Mouse (Mus musculus): ENCODE data around the gene Cdk17. TPM values are rescaled to one million over a fixed set of nuclear protein-coding genes. Genes with fewer than 3 reads are reported as not detected.

Gene Cdk17
- polyA plus RNA-seq, 1 experiment from 2014 or later = 14.2 TPM

DNA sequence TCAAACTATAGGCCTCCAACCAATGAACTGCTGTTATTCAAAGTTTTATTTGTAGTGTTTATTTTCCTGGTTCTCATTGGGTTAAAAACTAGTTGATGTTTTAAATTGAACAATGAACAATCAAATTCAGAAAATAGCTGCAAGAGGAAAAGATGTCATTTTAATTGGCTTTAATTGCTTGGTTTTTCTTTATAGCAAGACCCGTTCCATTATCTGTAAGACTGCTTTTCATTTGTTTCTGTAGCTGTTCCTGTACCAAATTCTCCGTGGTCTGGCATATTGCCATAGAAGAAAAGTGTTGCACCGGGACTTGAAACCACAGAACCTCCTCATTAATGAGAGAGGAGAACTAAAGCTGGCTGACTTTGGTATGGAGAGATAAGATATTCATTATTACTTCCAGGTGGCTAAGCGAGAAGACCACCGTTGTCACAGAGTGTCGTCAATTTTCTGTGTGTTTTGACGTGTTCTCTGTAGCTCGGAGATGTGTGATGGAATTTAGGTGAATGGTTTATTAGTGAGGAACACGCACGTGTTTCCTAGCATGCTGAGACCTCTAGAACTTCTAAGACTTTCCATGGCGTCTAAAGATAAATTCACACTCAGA lies 67.8 kb downstream of the Cdk17 start:
- ATAC-seq (ENCODE audit: insufficient read depth, low FRiP score) = no peak
- Histone ChIP-seq H3K27ac (ENCODE audit: low read length) (no peak overlapping the region), H3K9ac (ENCODE audit: low read length) (no peak overlapping the region), H3K4me3 (replicated peaks; ENCODE audit: low read length) (no peak overlapping the region), H3K27me3 (ENCODE audit: control insufficient read depth, insufficient read depth, low read length) (no peaks in the 10 kb centered on the region), H3K36me3 (ENCODE audit: control insufficient read depth, insufficient read depth, low read length) (peaks cover 7% of the 10 kb centered on the region; the same call in 1 of the 2 replicates), H3K4me2 (ENCODE audit: low read depth, low read length) (no peak overlapping the region), H3K9me3 (replicated peaks; ENCODE audit: control insufficient read depth, low read length) (no peaks in the 10 kb centered on the region), H3K4me1 (ENCODE audit: control insufficient read depth, insufficient read depth, low read length) (no peaks in the 10 kb centered on the region)
- WGBS = 72% methylated on average over 11 of the region's 11 CpGs

DNA sequence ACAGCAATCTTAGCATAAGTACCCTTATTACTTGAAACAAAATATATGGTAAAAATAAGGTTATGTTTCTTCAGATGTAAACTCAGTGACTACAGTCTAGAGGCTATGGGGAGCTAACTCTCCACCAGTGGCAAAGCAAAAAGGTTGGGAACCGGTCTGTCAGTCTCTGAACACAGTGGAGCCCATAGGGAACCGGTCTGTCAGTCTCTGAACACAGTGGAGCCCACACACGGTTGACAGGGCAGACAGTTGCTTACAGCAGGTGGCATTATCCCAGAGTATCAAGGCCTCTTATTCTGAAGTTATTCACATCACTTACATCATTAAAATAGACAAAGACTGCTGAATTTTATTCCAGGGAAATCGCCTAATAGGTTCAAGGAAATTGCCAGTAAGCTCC lies 70.8 kb downstream of the Cdk17 start:
- Histone ChIP-seq H3K9me3 (replicated peaks; ENCODE audit: control insufficient read depth, low read length) (no peaks in the 10 kb centered on the region), H3K27me3 (ENCODE audit: control insufficient read depth, insufficient read depth, low read length) (no peaks in the 10 kb centered on the region), H3K4me3 (replicated peaks; ENCODE audit: low read length) (no peak overlapping the region), H3K36me3 (ENCODE audit: control insufficient read depth, insufficient read depth, low read length) (peaks cover 4% of the 10 kb centered on the region; the same call in 1 of the 2 replicates), H3K9ac (ENCODE audit: low read length) (no peak overlapping the region), H3K4me1 (ENCODE audit: control insufficient read depth, insufficient read depth, low read length) (no peaks in the 10 kb centered on the region), H3K4me2 (ENCODE audit: low read depth, low read length) (no peak overlapping the region), H3K27ac (ENCODE audit: low read length) (no peak overlapping the region)
- ATAC-seq (ENCODE audit: insufficient read depth, low FRiP score) = no peak
- WGBS = 80% methylated on average over 4 of the region's 4 CpGs

- H3K27ac ChIP-seq (ENCODE audit: low read length) = no peak overlapping the region
- WGBS = 79% methylated on average over 5 of the region's 5 CpGs
- H3K27me3 ChIP-seq (ENCODE audit: control insufficient read depth, insufficient read depth, low read length) = no peaks in the 10 kb centered on the region
- H3K4me3 ChIP-seq (replicated peaks; ENCODE audit: low read length) = no peak overlapping the region
- no peak overlapping the region for H3K4me2 ChIP-seq (ENCODE audit: low read depth, low read length)
- ATAC-seq (ENCODE audit: insufficient read depth, low FRiP score) = no peak
- H3K9ac ChIP-seq (ENCODE audit: low read length) = no peak overlapping the region
- no peaks in the 10 kb centered on the region for H3K9me3 ChIP-seq (replicated peaks; ENCODE audit: control insufficient read depth, low read length)
- no peaks in the 10 kb centered on the region for H3K4me1 ChIP-seq (ENCODE audit: control insufficient read depth, insufficient read depth, low read length)
- peaks cover 4% of the 10 kb centered on the region; the same call in 1 of the 2 replicates for H3K36me3 ChIP-seq (ENCODE audit: control insufficient read depth, insufficient read depth, low read length)
Observed at GRCm38 (mm10) chr10:93231893-93232292, 71.2 kb downstream of the Cdk17 start.

DNA sequence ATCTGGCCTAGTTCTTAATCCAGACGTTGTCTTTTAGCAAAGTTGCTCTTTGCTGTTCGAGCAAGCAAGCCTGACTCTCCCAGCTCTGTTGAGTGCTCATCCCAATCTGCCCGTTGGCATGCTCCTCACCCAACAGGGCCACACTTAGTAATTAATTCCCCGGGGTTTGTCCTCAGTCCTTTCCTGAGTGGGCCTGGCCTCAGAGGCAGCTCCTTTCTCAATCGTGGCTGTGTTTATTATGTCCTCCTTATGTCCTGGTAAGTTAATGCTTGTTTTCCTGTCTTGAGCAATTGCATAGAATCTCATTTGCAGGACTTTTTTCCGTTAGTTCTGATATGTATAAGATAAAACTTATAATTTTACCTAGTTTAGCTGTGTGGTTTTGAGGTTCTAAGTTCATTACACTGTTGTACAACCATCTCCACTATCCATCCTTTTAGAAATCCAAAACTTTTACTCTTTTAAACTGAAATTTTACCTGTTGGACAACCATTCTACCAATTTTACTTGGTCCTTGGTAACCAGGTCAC lies 73.1 kb downstream of the Cdk17 start:
- H3K4me2 ChIP-seq (ENCODE audit: low read depth, low read length) = no peak overlapping the region
- no peaks in the 10 kb centered on the region for H3K27me3 ChIP-seq (ENCODE audit: control insufficient read depth, insufficient read depth, low read length)
- no peaks in the 10 kb centered on the region for H3K4me1 ChIP-seq (ENCODE audit: control insufficient read depth, insufficient read depth, low read length)
- ATAC-seq (ENCODE audit: insufficient read depth, low FRiP score) = no peak
- WGBS = 89% methylated on average over 6 of the region's 6 CpGs
- H3K9me3 ChIP-seq (replicated peaks; ENCODE audit: control insufficient read depth, low read length) = no peaks in the 10 kb centered on the region
- no peak overlapping the region for H3K9ac ChIP-seq (ENCODE audit: low read length)
- no peak overlapping the region for H3K27ac ChIP-seq (ENCODE audit: low read length)
- H3K36me3 ChIP-seq (ENCODE audit: control insufficient read depth, insufficient read depth, low read length) = peaks cover 8% of the 10 kb centered on the region; the same call in 1 of the 2 replicates
- no peak overlapping the region for H3K4me3 ChIP-seq (replicated peaks; ENCODE audit: low read length)

GRCm38 (mm10) chr10:93234692-93235091 lies 74.0 kb downstream of the Cdk17 start:
- no peaks in the 10 kb centered on the region for H3K27me3 ChIP-seq (ENCODE audit: control insufficient read depth, insufficient read depth, low read length)
- H3K4me1 ChIP-seq (ENCODE audit: control insufficient read depth, insufficient read depth, low read length) = no peaks in the 10 kb centered on the region
- H3K9ac ChIP-seq (ENCODE audit: low read length) = no peak overlapping the region
- H3K9me3 ChIP-seq (replicated peaks; ENCODE audit: control insufficient read depth, low read length) = no peaks in the 10 kb centered on the region
- no peak for ATAC-seq (ENCODE audit: insufficient read depth, low FRiP score)
- no peak overlapping the region for H3K4me2 ChIP-seq (ENCODE audit: low read depth, low read length)
- H3K36me3 ChIP-seq (ENCODE audit: control insufficient read depth, insufficient read depth, low read length) = peaks cover 8% of the 10 kb centered on the region; the same call in 1 of the 2 replicates
- H3K4me3 ChIP-seq (replicated peaks; ENCODE audit: low read length) = no peak overlapping the region
- no peak overlapping the region for H3K27ac ChIP-seq (ENCODE audit: low read length)
- 90% methylated on average over 9 of the region's 9 CpGs for WGBS

DNA sequence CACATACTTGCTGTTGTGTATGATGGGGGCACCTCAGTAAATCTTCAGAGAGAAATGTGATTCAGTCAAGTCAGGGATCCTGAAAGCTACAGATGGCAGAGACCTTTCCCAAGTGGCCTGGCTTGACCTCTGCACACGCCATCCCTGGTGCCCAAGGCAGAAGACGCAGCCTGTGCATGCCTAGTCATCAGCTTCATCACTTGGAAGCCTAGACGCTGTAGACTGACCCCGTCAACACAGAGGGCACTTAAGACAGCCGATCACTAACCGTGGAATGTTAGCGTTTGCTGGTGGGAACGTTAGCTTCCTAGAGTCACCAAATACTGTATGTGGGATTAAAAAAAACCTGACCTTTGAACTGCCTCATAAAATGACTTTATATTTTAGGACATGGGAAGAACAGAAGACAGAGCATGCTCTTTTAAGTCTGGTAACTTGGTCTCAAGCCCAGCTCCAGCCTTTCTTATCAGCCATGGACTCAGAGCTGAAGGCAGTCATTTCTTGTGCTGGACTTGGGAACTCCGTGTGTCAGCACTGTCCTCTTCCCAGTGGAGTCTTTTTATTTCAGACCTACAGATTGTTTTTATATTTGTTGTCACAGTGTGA lies 78.6 kb downstream of the Cdk17 start:
- Histone ChIP-seq H3K27ac (ENCODE audit: low read length) (no peak overlapping the region), H3K27me3 (ENCODE audit: control insufficient read depth, insufficient read depth, low read length) (no peaks in the 10 kb centered on the region), H3K36me3 (ENCODE audit: control insufficient read depth, insufficient read depth, low read length) (peaks cover 3% of the 10 kb centered on the region; the same call in 1 of the 2 replicates), H3K9me3 (replicated peaks; ENCODE audit: control insufficient read depth, low read length) (no peaks in the 10 kb centered on the region), H3K9ac (ENCODE audit: low read length) (no peak overlapping the region), H3K4me2 (ENCODE audit: low read depth, low read length) (no peak overlapping the region), H3K4me1 (ENCODE audit: control insufficient read depth, insufficient read depth, low read length) (peaks cover 6% of the 10 kb centered on the region; the same call in 1 of the 2 replicates), H3K4me3 (replicated peaks; ENCODE audit: low read length) (no peak overlapping the region)
- no peak for ATAC-seq (ENCODE audit: insufficient read depth, low FRiP score)
- 67% methylated on average over 9 of the region's 9 CpGs for WGBS

GRCm38 (mm10) chr10:93242208-93242607 lies 81.5 kb downstream of the Cdk17 start:
- Histone ChIP-seq H3K9me3 (replicated peaks; ENCODE audit: control insufficient read depth, low read length) (no peaks in the 10 kb centered on the region), H3K36me3 (ENCODE audit: control insufficient read depth, insufficient read depth, low read length) (peaks cover 3% of the 10 kb centered on the region; the same call in 1 of the 2 replicates), H3K4me3 (replicated peaks; ENCODE audit: low read length) (no peak overlapping the region), H3K4me2 (ENCODE audit: low read depth, low read length) (no peak overlapping the region), H3K4me1 (ENCODE audit: control insufficient read depth, insufficient read depth, low read length) (peaks cover 6% of the 10 kb centered on the region; the same call in 1 of the 2 replicates), H3K27me3 (ENCODE audit: control insufficient read depth, insufficient read depth, low read length) (no peaks in the 10 kb centered on the region), H3K27ac (ENCODE audit: low read length) (no peak overlapping the region), H3K9ac (ENCODE audit: low read length) (no peak overlapping the region)
- ATAC-seq (ENCODE audit: insufficient read depth, low FRiP score) = no peak
- WGBS = 27% methylated on average over 3 of the region's 3 CpGs

- peaks cover 3% of the 10 kb centered on the region; the same call in 1 of the 2 replicates for H3K36me3 ChIP-seq (ENCODE audit: control insufficient read depth, insufficient read depth, low read length)
- no peaks in the 10 kb centered on the region for H3K9me3 ChIP-seq (replicated peaks; ENCODE audit: control insufficient read depth, low read length)
- no peak overlapping the region for H3K27ac ChIP-seq (ENCODE audit: low read length)
- H3K27me3 ChIP-seq (ENCODE audit: control insufficient read depth, insufficient read depth, low read length) = no peaks in the 10 kb centered on the region
- 11% methylated on average over 5 of the region's 5 CpGs for WGBS
- peaks cover 12% of the 10 kb centered on the region for H3K4me1 ChIP-seq (ENCODE audit: control insufficient read depth, insufficient read depth, low read length)
- no peak overlapping the region for H3K4me3 ChIP-seq (replicated peaks; ENCODE audit: low read length)
- no peak overlapping the region for H3K9ac ChIP-seq (ENCODE audit: low read length)
- no peak for ATAC-seq (ENCODE audit: insufficient read depth, low FRiP score)
- no peak overlapping the region for H3K4me2 ChIP-seq (ENCODE audit: low read depth, low read length)
Observed at GRCm38 (mm10) chr10:93242861-93243260, 82.2 kb downstream of the Cdk17 start.

DNA sequence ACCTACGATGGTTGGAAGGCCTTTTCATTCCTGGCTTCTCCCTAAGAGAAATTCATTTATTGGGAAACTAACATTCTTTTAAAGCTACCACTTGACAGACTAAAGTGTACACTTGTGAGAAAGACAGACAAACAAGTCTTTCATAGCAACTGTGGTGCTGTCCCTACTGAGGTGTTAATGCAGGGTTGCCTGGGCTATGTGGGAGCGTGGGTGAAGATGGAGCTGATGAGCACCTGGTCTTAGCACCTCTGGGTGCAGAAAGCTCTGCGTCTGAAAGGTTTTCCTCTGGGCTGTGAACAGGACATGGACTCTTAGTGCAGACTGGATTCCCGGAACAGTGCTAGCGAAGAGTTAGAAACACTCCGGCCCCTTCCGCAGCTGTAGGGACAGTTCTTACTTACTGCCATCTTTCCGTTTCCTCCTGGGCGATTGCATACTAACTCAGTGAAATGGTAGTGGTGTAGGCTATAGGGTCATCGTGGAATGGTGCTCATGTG lies 83.6 kb downstream of the Cdk17 start:
- 88% methylated on average over 10 of the region's 10 CpGs for WGBS
- Histone ChIP-seq H3K36me3 (ENCODE audit: control insufficient read depth, insufficient read depth, low read length) (no peaks in the 10 kb centered on the region), H3K4me1 (ENCODE audit: control insufficient read depth, insufficient read depth, low read length) (peaks cover 17% of the 10 kb centered on the region), H3K27me3 (ENCODE audit: control insufficient read depth, insufficient read depth, low read length) (no peaks in the 10 kb centered on the region), H3K4me2 (ENCODE audit: low read depth, low read length) (no peak overlapping the region), H3K9me3 (replicated peaks; ENCODE audit: control insufficient read depth, low read length) (no peaks in the 10 kb centered on the region), H3K9ac (ENCODE audit: low read length) (no peak overlapping the region), H3K27ac (ENCODE audit: low read length) (no peak overlapping the region), H3K4me3 (replicated peaks; ENCODE audit: low read length) (no peak overlapping the region)
- ATAC-seq (ENCODE audit: insufficient read depth, low FRiP score) = no peak

Measured in stomach, embryonic 16.5 days (tissue).